Mouse (Mus musculus) stomach, embryonic 16.5 days (tissue): Measurements from ENCODE around the gene Ccdc146. TPM values are rescaled to one million over a fixed set of nuclear protein-coding genes. Genes with fewer than 3 reads are reported as not detected.

Source experiments
- ATAC-seq: fragments of 200-750 bp; cut with Nextera tagmentation; 2 replicates; pipeline ENCODE4 v1.8.0; 2017; ENCODE audit warnings: moderate number of reproducible peaks, moderate TSS enrichment; ENCODE audit not compliant: insufficient read depth, low FRiP score
- H3K27ac ChIP-seq: fragments of 300-500 bp; sonication (generic); 2 replicates; pipeline ENCODE4 v1.5.1; 2014; ENCODE audit warnings: low read length
- H3K27me3 ChIP-seq: fragments of 300-500 bp; sonication (generic); 2 replicates; pipeline ENCODE4 v1.6.1; 2014; ENCODE audit warnings: low read length, control low read depth, mixed read lengths; ENCODE audit not compliant: control insufficient read depth, insufficient read depth
- H3K36me3 ChIP-seq: fragments of 300-500 bp; sonication (generic); 2 replicates; pipeline ENCODE4 v1.6.1; 2014; ENCODE audit warnings: low read length; ENCODE audit not compliant: control insufficient read depth, insufficient read depth
- H3K4me1 ChIP-seq: fragments of 300-500 bp; sonication (generic); 2 replicates; pipeline ENCODE4 v1.6.1; 2014; ENCODE audit warnings: low read length, control low read depth, mixed read lengths; ENCODE audit not compliant: control insufficient read depth, insufficient read depth
- H3K4me2 ChIP-seq: fragments of 300-500 bp; sonication (generic); 2 replicates; pipeline ENCODE4 v1.6.1; 2014; ENCODE audit warnings: low read depth, low read length, mixed read lengths
- H3K4me3 ChIP-seq: fragments of 300-500 bp; sonication (generic); replicated peaks from 2 replicates; pipeline ENCODE4 v1.5.1; 2014; ENCODE audit warnings: mild to moderate bottlenecking, low read length
- H3K9ac ChIP-seq: fragments of 300-500 bp; sonication (generic); 2 replicates; pipeline ENCODE4 v1.6.1; 2014; ENCODE audit warnings: low read length
- H3K9me3 ChIP-seq: fragments of 300-500 bp; sonication (generic); replicated peaks from 2 replicates; pipeline ENCODE4 v1.6.1; 2016; ENCODE audit warnings: low read length, control low read depth; ENCODE audit not compliant: control insufficient read depth
- WGBS: fragments of 180-500 bp; shearing (Covaris S2); extraction: QIAGEN DNeasy Blood & Tissue Kit; methylation state at CpG from one replicate; pipeline ENCODE4 v1.1.7; 2014; 5-methylcytosine and 5-hydroxymethylcytosine counted together
- polyA plus RNA-seq: library from polyadenylated mRNA; unstranded; fragments of >200 nt; fragmentation: Nextera tagmentation; extraction: Ambion mirVana; gene quantifications from 2 replicates; pipeline ENCODE4 v1.2.1, GENCODE M21; 2015

Ccdc146 gene
- polyA plus RNA-seq, 1 experiment from 2014 or later = 0.72 TPM

GRCm38 (mm10) chr5:21391616-21392384, 32.7 kb downstream of the Ccdc146 start:
- 19% methylated on average over 12 of the region's 13 CpGs for WGBS
- H3K9me3 ChIP-seq = no peaks in the 10 kb centered on the region
- H3K4me1 ChIP-seq = no peaks in the 10 kb centered on the region; the same call in 1 of the 2 replicates
- H3K36me3 ChIP-seq = no peaks in the 10 kb centered on the region
- H3K27me3 ChIP-seq = no peaks in the 10 kb centered on the region
- ATAC-seq = peak; percentile 66
- H3K9ac ChIP-seq = no peak overlapping the region
- no peak overlapping the region for H3K4me2 ChIP-seq
- H3K4me3 ChIP-seq = no peak overlapping the region
- peak overlapping the region; percentile 48; the same call in 1 of the 2 replicates for H3K27ac ChIP-seq

- Histone ChIP-seq H3K9ac (no peak overlapping the region), H3K27me3 (no peaks in the 10 kb centered on the region), H3K27ac (no peak overlapping the region), H3K9me3 (no peaks in the 10 kb centered on the region), H3K4me1 (peaks cover 5% of the 10 kb centered on the region), H3K36me3 (no peaks in the 10 kb centered on the region), H3K4me2 (no peak overlapping the region), H3K4me3 (no peak overlapping the region)
- 82% methylated on average over 4 of the region's 4 CpGs for WGBS
- no peak for ATAC-seq
Measured at GRCm38 (mm10) chr5:21388855-21389254, 35.6 kb downstream of the Ccdc146 start.

DNA sequence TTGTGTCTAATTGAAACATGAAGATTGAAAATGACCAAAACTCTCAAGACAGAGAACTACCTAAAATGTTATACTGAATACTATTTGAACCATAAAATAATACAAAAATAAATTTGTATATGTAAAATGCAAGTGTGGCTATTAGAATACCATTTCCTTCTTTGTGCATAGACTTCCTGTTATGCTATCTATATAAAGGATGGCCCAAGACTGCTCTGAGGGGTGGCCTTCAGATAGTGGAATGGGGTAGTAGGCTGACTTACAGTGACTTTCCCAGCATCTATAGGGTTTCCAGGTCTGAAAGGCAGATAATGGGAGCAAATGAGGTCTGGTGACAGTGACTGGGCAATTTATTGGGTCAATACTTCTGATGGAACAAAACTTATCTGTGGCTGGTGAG, 37.1 kb downstream of the Ccdc146 start:
- Histone ChIP-seq H3K9ac (no peak overlapping the region), H3K27me3 (no peaks in the 10 kb centered on the region), H3K36me3 (no peaks in the 10 kb centered on the region), H3K27ac (no peak overlapping the region), H3K4me1 (peaks cover 18% of the 10 kb centered on the region), H3K4me3 (no peak overlapping the region), H3K4me2 (no peak overlapping the region), H3K9me3 (no peaks in the 10 kb centered on the region)
- no peak for ATAC-seq

- ATAC-seq = no peak
- Histone ChIP-seq H3K27ac (no peak overlapping the region), H3K9ac (no peak overlapping the region), H3K4me1 (peaks cover 19% of the 10 kb centered on the region), H3K9me3 (no peaks in the 10 kb centered on the region), H3K27me3 (no peaks in the 10 kb centered on the region), H3K36me3 (no peaks in the 10 kb centered on the region), H3K4me2 (no peak overlapping the region), H3K4me3 (no peak overlapping the region)
- WGBS = 50% methylated on average over 4 of the region's 4 CpGs
Measured at GRCm38 (mm10) chr5:21386432-21386831, 38.0 kb downstream of the Ccdc146 start.

DNA sequence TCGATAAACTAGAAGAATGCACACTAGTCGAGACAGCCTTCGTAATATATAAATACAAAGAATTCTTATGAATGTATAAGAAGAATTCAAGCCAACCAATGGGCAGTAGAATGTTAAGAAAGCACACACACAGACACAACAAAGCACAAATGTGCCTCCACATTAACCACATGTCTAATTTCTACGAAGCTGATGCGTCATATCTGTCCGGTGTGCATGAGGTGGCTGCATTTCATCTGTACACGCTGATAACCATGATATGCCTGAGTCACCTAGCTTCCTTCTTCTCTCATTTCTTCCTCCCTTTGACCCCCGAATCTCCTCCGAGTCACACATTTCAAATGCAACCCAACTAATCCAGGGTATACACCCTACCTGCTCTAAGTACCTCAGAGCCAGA, 39.5 kb downstream of the Ccdc146 start:
- 87% methylated on average over 9 of the region's 9 CpGs for WGBS
- peaks cover 19% of the 10 kb centered on the region for H3K4me1 ChIP-seq

GRCm38 (mm10) chr5:21384252-21384960, 40.1 kb downstream of the Ccdc146 start:
- 65% methylated on average over 13 of the region's 13 CpGs for WGBS
- no peak overlapping the region for H3K9ac ChIP-seq
- no peaks in the 10 kb centered on the region for H3K27me3 ChIP-seq
- no peaks in the 10 kb centered on the region for H3K36me3 ChIP-seq
- H3K9me3 ChIP-seq = no peaks in the 10 kb centered on the region
- no peak overlapping the region for H3K4me3 ChIP-seq
- H3K4me1 ChIP-seq = peaks cover 19% of the 10 kb centered on the region
- no peak overlapping the region for H3K27ac ChIP-seq
- H3K4me2 ChIP-seq = no peak overlapping the region
- no peak for ATAC-seq

More for the DNA sequence above, 39.5 kb downstream of the Ccdc146 start:
- Histone ChIP-seq H3K9me3 (no peaks in the 10 kb centered on the region), H3K27me3 (no peaks in the 10 kb centered on the region), H3K4me3 (no peak overlapping the region), H3K36me3 (no peaks in the 10 kb centered on the region), H3K4me2 (no peak overlapping the region), H3K27ac (no peak overlapping the region), H3K9ac (no peak overlapping the region)
- ATAC-seq = no peak

DNA sequence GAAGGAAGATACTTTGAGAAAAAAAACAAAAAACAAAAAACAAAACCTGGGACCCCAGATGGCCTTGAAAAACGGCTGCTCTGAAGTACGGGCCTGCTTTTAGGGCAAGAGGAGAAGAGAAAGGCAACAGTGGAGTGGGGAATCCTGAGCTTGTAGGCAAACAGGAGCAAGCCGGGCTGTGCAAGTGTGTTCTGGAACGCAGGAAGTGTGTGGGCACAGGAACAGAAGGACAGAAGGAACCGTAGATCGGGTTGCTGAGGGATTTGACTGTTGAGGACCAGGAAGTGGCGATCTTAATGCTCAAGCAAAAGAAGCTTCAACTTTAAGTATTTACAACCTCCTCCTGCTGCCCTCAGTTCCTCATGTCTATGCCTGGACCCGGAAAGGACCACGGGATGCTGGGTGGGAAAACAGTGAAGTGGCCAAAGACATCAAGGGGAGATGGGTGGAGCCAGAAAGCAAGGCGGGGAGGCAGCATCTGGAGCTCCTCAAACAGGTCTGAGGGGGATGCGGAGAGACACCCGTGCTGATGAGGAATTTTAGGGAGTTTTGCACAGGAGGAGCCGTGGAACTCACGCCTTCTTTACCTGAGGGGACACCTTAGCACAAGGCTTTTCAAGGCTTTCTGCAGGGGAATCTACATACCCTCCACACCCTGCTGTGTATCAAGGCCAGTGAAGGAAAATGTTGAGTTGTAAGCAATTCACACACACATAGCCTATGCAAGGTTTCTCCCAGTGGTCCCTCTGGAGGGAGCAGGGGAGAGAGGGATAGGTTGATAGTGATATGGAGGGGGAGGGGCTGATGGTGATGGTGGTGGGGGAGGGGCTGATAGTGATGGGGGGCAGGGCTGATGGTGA, 40.9 kb downstream of the Ccdc146 start:
- ATAC-seq = no peak; the same call in 1 of the 2 replicates
- WGBS = 29% methylated on average over 14 of the region's 14 CpGs
- peak overlapping the region; percentile 5; the same call in 1 of the 2 replicates for H3K27ac ChIP-seq
- peaks cover 19% of the 10 kb centered on the region for H3K4me1 ChIP-seq
- no peaks in the 10 kb centered on the region for H3K36me3 ChIP-seq
- no peak overlapping the region for H3K4me2 ChIP-seq
- H3K9me3 ChIP-seq = no peaks in the 10 kb centered on the region
- no peak overlapping the region for H3K9ac ChIP-seq
- H3K4me3 ChIP-seq = no peak overlapping the region
- no peaks in the 10 kb centered on the region for H3K27me3 ChIP-seq

DNA sequence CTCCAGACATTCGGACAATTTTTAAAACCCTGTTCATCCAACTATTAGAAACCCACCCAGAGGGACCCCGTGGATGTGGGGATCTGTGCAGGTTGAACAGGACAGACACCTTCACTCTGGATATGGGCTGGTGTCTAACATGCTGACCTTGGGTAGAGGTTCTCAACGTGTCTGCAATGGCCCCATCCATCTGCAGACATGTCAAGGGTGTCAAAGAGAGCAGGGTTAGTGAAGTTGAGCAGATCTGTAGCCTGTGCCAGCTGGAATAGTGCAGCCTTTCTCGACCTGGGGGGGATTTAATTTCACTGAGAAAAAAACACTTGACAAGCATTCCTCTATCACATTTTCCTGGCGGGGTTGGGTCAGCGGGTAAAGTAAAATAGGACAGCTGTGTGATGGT, 41.8 kb downstream of the Ccdc146 start:
- H3K36me3 ChIP-seq = no peaks in the 10 kb centered on the region
- no peak overlapping the region for H3K4me3 ChIP-seq
- H3K27me3 ChIP-seq = no peaks in the 10 kb centered on the region
- peaks cover 19% of the 10 kb centered on the region for H3K4me1 ChIP-seq
- no peak overlapping the region for H3K4me2 ChIP-seq
- peak; percentile 57; the same call in 1 of the 2 replicates for ATAC-seq
- no peaks in the 10 kb centered on the region for H3K9me3 ChIP-seq
- no peak overlapping the region for H3K9ac ChIP-seq
- 40% methylated on average over 6 of the region's 6 CpGs for WGBS
- peak overlapping the region; percentile 41; the same call in 1 of the 2 replicates for H3K27ac ChIP-seq
